Mouse (Mus musculus) cerebellum, adult 2 months (tissue): ENCODE measurements at regions not wholly inside any gene's neighbourhood (a gene's known extent, or its start where the extent isn't known, plus 50 kb on each side); places are given as distances from the start of the nearest gene placed in this dataset.

Experiments
- DNase-seq, 2 experiments: peaks; one replicate each; pipeline ENCODE4 v3.0.0; 2021
- H3K27ac ChIP-seq: fragments of 200-500 bp; 2 replicates; pipeline ENCODE4 v1.5.1; 2012; ENCODE audit warnings: low read length, control low read depth, inconsistent platforms; ENCODE audit not compliant: insufficient read depth
- H3K27me3 ChIP-seq: fragments of 200-500 bp; 2 replicates; pipeline ENCODE4 v1.6.1; 2012; ENCODE audit warnings: inconsistent platforms, mild to moderate bottlenecking, low read length, moderate library complexity; ENCODE audit not compliant: control insufficient read depth, insufficient read depth
- H3K4me1 ChIP-seq: fragments of 200-500 bp; 2 replicates; pipeline ENCODE4 v1.6.1; 2011; ENCODE audit warnings: low read length; ENCODE audit not compliant: control insufficient read depth, insufficient read depth
- H3K4me3 ChIP-seq: fragments of 200-500 bp; replicated peaks from 2 replicates; pipeline ENCODE3; 2011; ENCODE audit warnings: mild to moderate bottlenecking, low read depth, low read length, control low read depth; ENCODE audit not compliant: insufficient read depth
- CTCF ChIP-seq: fragments of 200-500 bp; IDR thresholded peaks from 2 replicates; pipeline ENCODE4 v1.5.1; 2011; ENCODE audit warnings: low read depth, mild to moderate bottlenecking, control low read depth, low read length, moderate library complexity, borderline replicate concordance; ENCODE audit not compliant: insufficient read depth
- POLR2A ChIP-seq: fragments of 200-500 bp; IDR thresholded peaks from 2 replicates; pipeline ENCODE4 v1.6.1; 2011; ENCODE audit warnings: low read length, control low read depth, borderline replicate concordance; ENCODE audit not compliant: insufficient read depth
- WGBS: fragments of 180-500 bp; shearing (Covaris S2); methylation state at CpG from one replicate; pipeline ENCODE4 v1.1.7; 2018; 5-methylcytosine and 5-hydroxymethylcytosine counted together

GRCm38 (mm10) chr6:78537476-78537875, 68.8 kb upstream of the Reg3g start:
- no peaks in the 10 kb centered on the region for H3K27me3 ChIP-seq
- H3K27ac ChIP-seq: no peak overlapping the region
- H3K4me3 ChIP-seq: no peak overlapping the region
- 91% methylated on average over 1 of the region's 1 CpGs for WGBS
- no peaks in the 10 kb centered on the region for H3K4me1 ChIP-seq
- TF ChIP-seq CTCF: no peak
- TF ChIP-seq POLR2A: no peak
- DNase-seq: no peak

GRCm38 (mm10) chr6:78526986-78527762, 58.5 kb upstream of the Reg3g start:
- DNase-seq: no peak
- H3K4me1 ChIP-seq: no peaks in the 10 kb centered on the region
- 60% methylated on average over 4 of the region's 4 CpGs for WGBS
- H3K27me3 ChIP-seq: no peaks in the 10 kb centered on the region
- H3K27ac ChIP-seq: no peak overlapping the region
- no peak for TF ChIP-seq POLR2A
- TF ChIP-seq CTCF: no peak
- H3K4me3 ChIP-seq: no peak overlapping the region
